Mouse (Mus musculus) small intestine, adult 2 months (tissue): ENCODE measurements around the gene Agpat4.

ENCODE experiments used
- CTCF ChIP-seq: fragments of 200-500 bp; IDR thresholded peaks from 2 replicates; pipeline ENCODE4 v1.5.1; 2012; ENCODE audit warnings: low read depth, mild to moderate bottlenecking, control low read depth, inconsistent platforms, low read length, moderate library complexity, mixed read lengths; ENCODE audit not compliant: insufficient replicate concordance, insufficient read length; ENCODE audit errors: extremely low read depth
- POLR2A ChIP-seq: fragments of 200-500 bp; IDR thresholded peaks from 2 replicates; pipeline ENCODE4 v1.6.1; 2012; ENCODE audit warnings: low read depth, mild to moderate bottlenecking, control low read depth, inconsistent platforms, low read length, moderate library complexity

- no peak for TF ChIP-seq CTCF
- no peak for TF ChIP-seq POLR2A
These were observed 15.5 kb downstream of the Agpat4 start for GRCm38 (mm10) chr17:12133985-12134384.
